Mouse (Mus musculus) 3T3-L1 (cell line): ENCODE results near the gene Tmprss3.

ENCODE experiments used
- DNase-seq: peaks from one replicate; pipeline ENCODE4 v3.0.0-alpha.2; 2015; ENCODE audit warnings: low read depth, low spot score

Tmprss3 gene

GRCm38 (mm10) chr17:31198877-31199276 is at the start of gene Tmprss3:
Gene Tmprss3, minus strand, starts transcription at chr17:31198977.
- no peak for DNase-seq

GRCm38 (mm10) chr17:31247144-31247543 is 48.4 kb upstream of the Tmprss3 start:
- DNase-seq, result no peak

GRCm38 (mm10) chr17:31245321-31245720 is 46.5 kb upstream of the Tmprss3 start:
- DNase-seq, result no peak

- no peak for DNase-seq
These were observed 44.0 kb upstream of the Tmprss3 start for GRCm38 (mm10) chr17:31242764-31243163.

DNA sequence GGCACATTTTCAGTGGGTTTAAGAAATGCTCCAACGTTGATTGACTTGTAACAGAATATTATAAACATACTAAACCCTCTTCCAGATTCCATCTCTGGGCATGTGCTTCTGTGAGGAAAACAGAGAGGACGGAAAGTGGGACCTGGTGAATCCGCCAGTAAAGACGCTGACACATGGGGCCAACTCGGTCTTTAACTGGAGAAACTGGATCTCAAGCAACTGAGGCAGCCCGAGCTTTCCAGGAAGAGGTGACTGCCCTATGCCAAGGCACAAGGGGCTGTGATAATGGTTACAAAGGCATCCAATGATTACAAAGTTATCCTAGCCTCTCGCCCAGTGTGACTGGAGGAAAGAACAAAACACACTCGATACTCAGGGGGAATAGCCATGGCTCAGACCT is 42.4 kb upstream of the Tmprss3 start:
- DNase-seq, result no peak

GRCm38 (mm10) chr17:31238234-31239020 is 39.6 kb upstream of the Tmprss3 start:
- DNase-seq, result no peak

GRCm38 (mm10) chr17:31235915-31236314 is 37.1 kb upstream of the Tmprss3 start:
- DNase-seq, result no peak

DNA sequence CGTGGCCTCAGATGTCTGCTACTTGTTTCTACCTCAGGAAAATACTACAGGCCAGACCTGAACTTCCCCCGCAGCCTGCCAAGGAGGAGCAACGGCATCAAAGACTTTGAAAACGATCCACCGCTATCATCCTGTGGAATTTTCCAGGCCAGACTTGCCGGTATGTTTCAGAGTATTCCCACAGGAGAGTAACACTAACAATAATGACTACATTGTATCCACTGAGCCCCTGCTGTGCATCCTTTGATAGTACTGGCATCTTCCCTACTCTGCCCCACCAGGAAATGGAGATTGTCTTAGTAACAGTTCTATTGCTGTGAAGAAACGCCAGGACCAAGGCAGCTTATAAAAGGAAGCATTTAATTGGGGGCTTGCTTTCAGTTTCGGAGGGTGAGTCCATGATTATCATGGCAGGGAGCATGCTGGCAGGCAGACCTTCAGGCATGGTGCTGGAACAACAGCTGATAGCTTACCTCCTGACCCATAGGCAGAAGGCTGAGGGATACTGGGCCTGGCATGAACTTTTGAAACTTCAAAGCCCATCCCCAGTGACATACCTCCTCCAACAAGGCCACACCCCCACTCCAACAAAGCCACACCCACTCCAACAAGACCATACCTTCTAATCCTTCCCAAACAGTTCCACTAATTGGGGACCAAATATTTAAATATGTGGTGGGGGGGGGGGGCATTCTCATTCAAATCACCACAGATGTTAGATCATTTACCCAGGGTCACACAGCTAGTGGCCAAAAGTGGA is 33.7 kb upstream of the Tmprss3 start:
- DNase-seq, result no peak

DNA sequence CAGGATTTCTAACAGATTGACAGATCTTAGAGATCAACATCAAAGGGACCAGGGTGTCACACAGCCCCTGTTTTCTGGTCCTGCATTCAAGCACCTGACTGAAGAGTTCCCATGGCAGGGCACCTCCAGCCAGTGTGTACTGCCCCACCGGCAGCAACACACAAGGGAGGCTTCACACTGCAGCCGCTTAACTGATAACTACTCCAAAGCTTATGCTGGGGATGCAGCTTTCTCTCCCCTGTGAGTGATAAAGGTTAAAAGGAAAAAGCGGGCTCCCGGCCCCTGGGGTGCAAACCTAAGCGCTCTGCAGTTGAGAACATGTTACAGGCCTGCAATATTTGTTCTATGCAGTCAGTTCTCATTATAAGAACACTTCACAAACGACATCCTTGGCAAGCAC is 33.0 kb upstream of the Tmprss3 start:
- no peak for DNase-seq

DNA sequence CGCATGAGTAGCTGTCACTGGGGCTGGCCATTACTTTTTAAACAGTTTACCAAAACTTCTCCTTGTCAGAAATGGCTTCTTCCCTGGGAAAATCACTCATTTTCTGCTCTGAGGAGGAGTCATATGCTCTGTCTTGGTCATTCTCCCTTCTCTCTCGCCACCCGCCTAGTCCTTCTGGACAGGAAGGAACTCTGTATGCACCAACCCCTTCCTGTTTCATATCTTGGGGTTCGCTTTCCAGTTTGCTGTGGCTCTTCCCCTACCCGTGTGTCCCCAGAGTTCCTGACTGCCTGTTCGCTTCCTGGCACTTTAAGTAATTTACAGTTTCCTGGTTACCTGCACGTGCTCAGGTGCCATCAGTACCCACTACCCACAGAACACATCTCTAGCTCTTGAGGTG is 28.2 kb upstream of the Tmprss3 start:
- no peak for DNase-seq

DNA sequence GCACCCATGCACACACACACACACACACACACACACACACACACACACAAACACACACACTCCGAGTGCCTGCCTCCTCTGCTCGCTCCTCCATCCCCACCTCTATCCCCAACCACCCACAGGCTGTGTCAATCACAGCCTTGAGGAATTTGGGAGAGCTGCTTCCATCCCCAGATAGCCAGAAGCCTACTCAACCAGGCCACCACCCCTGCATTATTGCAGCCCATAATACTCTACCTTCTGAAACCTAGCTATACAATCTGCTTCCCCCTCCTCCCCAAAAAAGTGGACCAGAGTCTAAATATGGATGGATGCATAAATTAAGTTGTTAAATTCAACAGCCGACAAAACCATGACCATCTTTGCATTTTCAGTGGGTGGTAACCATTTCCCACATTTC is 27.6 kb upstream of the Tmprss3 start:
- DNase-seq, result no peak

- DNase-seq, result no peak
These were observed 25.8 kb upstream of the Tmprss3 start for GRCm38 (mm10) chr17:31224591-31224990.

GRCm38 (mm10) chr17:31223835-31224234 is 25.1 kb upstream of the Tmprss3 start:
- no peak for DNase-seq

- no peak for DNase-seq
These were observed 24.1 kb upstream of the Tmprss3 start for GRCm38 (mm10) chr17:31222810-31223310.

DNA sequence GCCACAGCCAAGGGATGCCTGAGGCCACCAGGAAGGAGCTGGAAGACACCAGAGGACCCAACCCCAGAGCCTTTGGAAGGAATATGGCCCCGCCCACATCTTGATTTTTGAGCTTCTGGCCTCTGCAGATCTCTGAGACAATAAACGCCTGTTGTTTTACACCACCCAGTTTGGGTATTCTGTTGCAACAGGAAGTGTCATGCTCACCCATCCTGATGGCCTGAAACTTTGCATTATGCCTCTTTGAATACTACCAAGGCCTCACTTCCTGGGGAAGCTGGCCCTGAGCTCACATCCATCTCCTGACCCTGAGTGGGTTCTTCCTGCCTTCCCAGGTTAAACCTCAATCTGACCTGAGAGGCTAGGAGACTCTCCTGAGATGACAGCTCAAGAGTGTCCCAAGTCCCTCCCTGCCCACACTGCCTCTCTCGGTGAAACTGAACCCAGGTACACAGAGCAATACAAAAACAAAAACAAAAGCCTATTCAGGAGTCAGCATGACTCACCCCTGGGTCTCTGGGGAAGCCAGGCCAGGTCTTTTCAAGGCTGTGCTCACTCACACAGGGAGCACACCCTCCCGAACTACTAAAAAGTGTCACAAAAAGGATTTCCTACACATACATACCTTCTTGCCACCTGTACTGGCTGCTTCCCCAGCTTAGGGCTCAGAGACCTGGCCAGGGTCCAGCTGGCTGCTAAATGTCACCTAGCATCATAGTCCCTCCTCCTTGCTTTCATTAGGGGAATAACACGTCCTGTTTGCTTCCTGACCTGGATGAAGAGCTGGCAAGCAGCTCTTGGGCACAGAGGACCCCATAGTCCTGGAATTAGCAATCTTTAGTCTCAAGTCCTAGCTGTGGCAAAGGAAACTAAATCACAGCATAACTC is 17.5 kb upstream of the Tmprss3 start:
- DNase-seq, result peak; percentile 11

GRCm38 (mm10) chr17:31211881-31212280 is 13.1 kb upstream of the Tmprss3 start:
- no peak for DNase-seq

GRCm38 (mm10) chr17:31210299-31210698 is 11.5 kb upstream of the Tmprss3 start:
- DNase-seq, result no peak

GRCm38 (mm10) chr17:31209376-31209930 is 10.7 kb upstream of the Tmprss3 start:
- no peak for DNase-seq

GRCm38 (mm10) chr17:31208654-31209053 is 9.9 kb upstream of the Tmprss3 start:
- no peak for DNase-seq

DNA sequence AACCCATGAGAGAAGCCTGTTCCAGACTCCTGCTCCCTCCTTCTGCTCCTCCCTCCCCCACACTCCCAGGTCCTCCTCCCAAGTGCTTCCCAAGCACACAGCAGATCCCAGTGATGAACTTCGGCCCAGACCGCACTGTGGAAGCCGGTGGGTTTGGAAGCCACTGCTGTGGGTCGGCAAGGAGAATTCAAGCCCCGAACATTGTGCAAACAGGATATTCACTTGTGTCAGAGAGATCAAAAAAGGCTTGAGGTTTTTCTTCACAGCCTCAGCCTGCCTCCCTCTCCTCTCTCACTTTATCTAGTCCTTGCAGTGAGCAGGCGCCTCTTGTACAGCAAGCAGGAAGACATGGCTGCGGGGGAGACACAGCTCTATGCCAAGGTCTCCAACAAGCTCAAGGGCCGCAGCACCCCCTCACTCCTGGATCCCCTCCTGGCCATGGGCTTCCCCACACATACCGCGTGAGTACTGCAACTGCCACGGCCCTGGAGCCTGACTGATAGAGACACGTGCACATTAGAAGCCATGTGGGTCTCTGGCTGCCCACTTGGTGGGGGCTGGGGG is 9.1 kb upstream of the Tmprss3 start, which contains the start of gene Ubash3a:
TSS of gene Ubash3a (plus strand) at position 103 of the 564 bp plus-strand sequence.
- no peak for DNase-seq

- no peak for DNase-seq
These were observed 2.5 kb downstream of the Tmprss3 start for GRCm38 (mm10) chr17:31196283-31196682.
